Mouse (Mus musculus): ENCODE results near the gene Enho. TPM values are rescaled to one million over a fixed set of nuclear protein-coding genes. Genes with fewer than 3 reads are reported as not detected.
A peak's percentile ranks its signal among the peaks of the same experiment; 100 is the strongest.

Enho gene
- polyA plus RNA-seq, 1 experiment from 2014 or later, result 2.3 TPM

- peaks cover 32% of the 10 kb centered on the region for H3K27me3 ChIP-seq
- no peak overlapping the region for H3K9ac ChIP-seq
- ATAC-seq (ENCODE audit: insufficient read depth), result no peak
- H3K27ac ChIP-seq (replicated peaks), result no peak overlapping the region
- WGBS (ENCODE audit: insufficient replicate concordance), result 75% methylated on average over 6 of the region's 6 CpGs
- H3K36me3 ChIP-seq (replicated peaks), result no peaks in the 10 kb centered on the region
- peaks cover 19% of the 10 kb centered on the region for H3K4me1 ChIP-seq (replicated peaks)
- H3K4me3 ChIP-seq (replicated peaks), result no peak overlapping the region
- H3K4me2 ChIP-seq, result no peak overlapping the region
- no peaks in the 10 kb centered on the region for H3K9me3 ChIP-seq (replicated peaks)
Observed at GRCm38 (mm10) chr4:41641199-41641822, 1.2 kb upstream of the Enho start.

- 27% methylated on average over 10 of the region's 10 CpGs for WGBS (ENCODE audit: insufficient replicate concordance)
- no peak for ATAC-seq (ENCODE audit: insufficient read depth)
- Histone ChIP-seq H3K4me1 (replicated peaks) (peaks cover 19% of the 10 kb centered on the region), H3K27ac (replicated peaks) (no peak overlapping the region; the same call in 1 of the 2 replicates), H3K9ac (peak overlapping the region; percentile 28; the same call in 1 of the 2 replicates), H3K9me3 (replicated peaks) (no peaks in the 10 kb centered on the region), H3K4me3 (replicated peaks) (peak overlapping the region; percentile 46), H3K4me2 (peak overlapping the region; percentile 70), H3K27me3 (peaks cover 40% of the 10 kb centered on the region), H3K36me3 (replicated peaks) (no peaks in the 10 kb centered on the region)
Observed at GRCm38 (mm10) chr4:41639214-41639841, 796 bp downstream of the Enho start.

- H3K4me2 ChIP-seq, result 0 out of 2 replicates have a peak overlapping the region, but pooled peaks have one; percentile 70
- 71% methylated on average over 6 of the region's 6 CpGs for WGBS (ENCODE audit: insufficient replicate concordance)
- H3K4me3 ChIP-seq (replicated peaks), result no peak overlapping the region
- H3K9ac ChIP-seq, result no peak overlapping the region
- ATAC-seq (ENCODE audit: insufficient read depth), result no peak
- H3K9me3 ChIP-seq (replicated peaks), result no peaks in the 10 kb centered on the region
- no peak overlapping the region for H3K27ac ChIP-seq (replicated peaks)
- no peaks in the 10 kb centered on the region for H3K36me3 ChIP-seq (replicated peaks)
- peaks cover 40% of the 10 kb centered on the region for H3K27me3 ChIP-seq
- H3K4me1 ChIP-seq (replicated peaks), result peaks cover 19% of the 10 kb centered on the region
Observed at GRCm38 (mm10) chr4:41638828-41639213, 1.3 kb downstream of the Enho start.

- no peak overlapping the region for H3K4me2 ChIP-seq
- no peak overlapping the region for H3K4me3 ChIP-seq (replicated peaks)
- no peak for ATAC-seq (ENCODE audit: insufficient read depth)
- WGBS (ENCODE audit: insufficient replicate concordance), result 75% methylated on average over 10 of the region's 10 CpGs
- H3K27me3 ChIP-seq, result peaks cover 40% of the 10 kb centered on the region
- no peak overlapping the region for H3K27ac ChIP-seq (replicated peaks)
- no peaks in the 10 kb centered on the region for H3K9me3 ChIP-seq (replicated peaks)
- H3K36me3 ChIP-seq (replicated peaks), result no peaks in the 10 kb centered on the region
- H3K9ac ChIP-seq, result no peak overlapping the region
- peaks cover 19% of the 10 kb centered on the region for H3K4me1 ChIP-seq (replicated peaks)
Observed at GRCm38 (mm10) chr4:41638186-41638731, 1.9 kb downstream of the Enho start.

- no peak overlapping the region for H3K4me3 ChIP-seq (replicated peaks)
- WGBS (ENCODE audit: insufficient replicate concordance), result 47% methylated on average over 10 of the region's 10 CpGs
- H3K36me3 ChIP-seq (replicated peaks), result no peaks in the 10 kb centered on the region
- H3K9ac ChIP-seq, result no peak overlapping the region
- H3K9me3 ChIP-seq (replicated peaks), result no peaks in the 10 kb centered on the region
- H3K4me1 ChIP-seq (replicated peaks), result peaks cover 19% of the 10 kb centered on the region
- no peak for ATAC-seq (ENCODE audit: insufficient read depth)
- no peak overlapping the region for H3K4me2 ChIP-seq
- H3K27ac ChIP-seq (replicated peaks), result no peak overlapping the region
- peaks cover 40% of the 10 kb centered on the region for H3K27me3 ChIP-seq
Observed at GRCm38 (mm10) chr4:41636882-41637635, 3.1 kb downstream of the Enho start.

GRCm38 (mm10) chr4:41636366-41636765, 3.8 kb downstream of the Enho start:
- H3K9ac ChIP-seq, result no peak overlapping the region
- no peak overlapping the region for H3K4me3 ChIP-seq (replicated peaks)
- H3K4me2 ChIP-seq, result no peak overlapping the region
- no peaks in the 10 kb centered on the region for H3K9me3 ChIP-seq (replicated peaks)
- 39% methylated on average over 7 of the region's 7 CpGs for WGBS (ENCODE audit: insufficient replicate concordance)
- ATAC-seq (ENCODE audit: insufficient read depth), result no peak
- no peaks in the 10 kb centered on the region for H3K36me3 ChIP-seq (replicated peaks)
- H3K27ac ChIP-seq (replicated peaks), result no peak overlapping the region
- peaks cover 21% of the 10 kb centered on the region for H3K4me1 ChIP-seq (replicated peaks)
- H3K27me3 ChIP-seq, result peaks cover 40% of the 10 kb centered on the region

- Histone ChIP-seq H3K4me1 (replicated peaks) (peaks cover 24% of the 10 kb centered on the region), H3K4me2 (no peak overlapping the region), H3K9me3 (replicated peaks) (no peaks in the 10 kb centered on the region), H3K27ac (replicated peaks) (no peak overlapping the region), H3K27me3 (peaks cover 40% of the 10 kb centered on the region), H3K4me3 (replicated peaks) (no peak overlapping the region), H3K9ac (no peak overlapping the region), H3K36me3 (replicated peaks) (no peaks in the 10 kb centered on the region)
- 34% methylated on average over 2 of the region's 2 CpGs for WGBS (ENCODE audit: insufficient replicate concordance)
- ATAC-seq (ENCODE audit: insufficient read depth), result no peak
Observed at GRCm38 (mm10) chr4:41635906-41636305, 4.2 kb downstream of the Enho start.

- Histone ChIP-seq H3K4me3 (replicated peaks) (no peak overlapping the region), H3K27ac (replicated peaks) (no peak overlapping the region), H3K9ac (no peak overlapping the region), H3K9me3 (replicated peaks) (no peaks in the 10 kb centered on the region), H3K27me3 (peaks cover 40% of the 10 kb centered on the region), H3K4me1 (replicated peaks) (peaks cover 19% of the 10 kb centered on the region), H3K36me3 (replicated peaks) (no peaks in the 10 kb centered on the region), H3K4me2 (no peak overlapping the region)
- 44% methylated on average over 8 of the region's 8 CpGs for WGBS (ENCODE audit: insufficient replicate concordance)
- no peak for ATAC-seq (ENCODE audit: insufficient read depth)
Observed at GRCm38 (mm10) chr4:41635224-41635623, 4.9 kb downstream of the Enho start.

GRCm38 (mm10) chr4:41634631-41635030, 5.5 kb downstream of the Enho start:
- no peak overlapping the region for H3K9ac ChIP-seq
- H3K4me2 ChIP-seq, result no peak overlapping the region
- peaks cover 36% of the 10 kb centered on the region for H3K27me3 ChIP-seq
- no peak for ATAC-seq (ENCODE audit: insufficient read depth)
- WGBS (ENCODE audit: insufficient replicate concordance), result 78% methylated on average over 8 of the region's 8 CpGs
- H3K36me3 ChIP-seq (replicated peaks), result no peaks in the 10 kb centered on the region
- peaks cover 19% of the 10 kb centered on the region for H3K4me1 ChIP-seq (replicated peaks)
- no peak overlapping the region for H3K4me3 ChIP-seq (replicated peaks)
- H3K27ac ChIP-seq (replicated peaks), result no peak overlapping the region
- H3K9me3 ChIP-seq (replicated peaks), result no peaks in the 10 kb centered on the region

- Histone ChIP-seq H3K36me3 (replicated peaks) (no peaks in the 10 kb centered on the region), H3K4me3 (replicated peaks) (no peak overlapping the region), H3K4me2 (no peak overlapping the region), H3K9me3 (replicated peaks) (no peaks in the 10 kb centered on the region), H3K4me1 (replicated peaks) (peaks cover 21% of the 10 kb centered on the region), H3K9ac (no peak overlapping the region), H3K27ac (replicated peaks) (no peak overlapping the region), H3K27me3 (peaks cover 20% of the 10 kb centered on the region)
- ATAC-seq (ENCODE audit: insufficient read depth), result no peak
- WGBS (ENCODE audit: insufficient replicate concordance), result 56% methylated on average over 9 of the region's 9 CpGs
Observed at GRCm38 (mm10) chr4:41633001-41633400, 7.1 kb downstream of the Enho start.

- WGBS (ENCODE audit: insufficient replicate concordance), result 4% methylated on average over 11 of the region's 11 CpGs
- H3K4me2 ChIP-seq, result peak overlapping the region; percentile 15; the same call in 1 of the 2 replicates
- H3K36me3 ChIP-seq (replicated peaks), result no peaks in the 10 kb centered on the region
- no peak for ATAC-seq (ENCODE audit: insufficient read depth)
- no peak overlapping the region for H3K4me3 ChIP-seq (replicated peaks)
- H3K9me3 ChIP-seq (replicated peaks), result no peaks in the 10 kb centered on the region
- H3K4me1 ChIP-seq (replicated peaks), result peaks cover 26% of the 10 kb centered on the region
- H3K27me3 ChIP-seq, result peaks cover 8% of the 10 kb centered on the region; the same call in 1 of the 2 replicates
- no peak overlapping the region for H3K27ac ChIP-seq (replicated peaks)
- H3K9ac ChIP-seq, result no peak overlapping the region
Observed at GRCm38 (mm10) chr4:41631390-41631789, 8.7 kb downstream of the Enho start.
